Mouse (Mus musculus) right cerebral cortex, postnatal 36 days (tissue): ENCODE results near the gene Car14.
A peak's percentile ranks its signal among the peaks of the same experiment; 100 is the strongest.
"Not testable (repeated sequence)": the region's sequence is repeated elsewhere in the genome, so short reads cannot be mapped to it uniquely, and the experiment has no call there.

Experiments used
- DNase-seq, 2 experiments: peaks; one replicate each; pipeline ENCODE4 v3.0.0; 2022; ENCODE audit warnings: low spot score in 2 of 2, mixed read lengths in 1 of 2

Gene Car14

DNA sequence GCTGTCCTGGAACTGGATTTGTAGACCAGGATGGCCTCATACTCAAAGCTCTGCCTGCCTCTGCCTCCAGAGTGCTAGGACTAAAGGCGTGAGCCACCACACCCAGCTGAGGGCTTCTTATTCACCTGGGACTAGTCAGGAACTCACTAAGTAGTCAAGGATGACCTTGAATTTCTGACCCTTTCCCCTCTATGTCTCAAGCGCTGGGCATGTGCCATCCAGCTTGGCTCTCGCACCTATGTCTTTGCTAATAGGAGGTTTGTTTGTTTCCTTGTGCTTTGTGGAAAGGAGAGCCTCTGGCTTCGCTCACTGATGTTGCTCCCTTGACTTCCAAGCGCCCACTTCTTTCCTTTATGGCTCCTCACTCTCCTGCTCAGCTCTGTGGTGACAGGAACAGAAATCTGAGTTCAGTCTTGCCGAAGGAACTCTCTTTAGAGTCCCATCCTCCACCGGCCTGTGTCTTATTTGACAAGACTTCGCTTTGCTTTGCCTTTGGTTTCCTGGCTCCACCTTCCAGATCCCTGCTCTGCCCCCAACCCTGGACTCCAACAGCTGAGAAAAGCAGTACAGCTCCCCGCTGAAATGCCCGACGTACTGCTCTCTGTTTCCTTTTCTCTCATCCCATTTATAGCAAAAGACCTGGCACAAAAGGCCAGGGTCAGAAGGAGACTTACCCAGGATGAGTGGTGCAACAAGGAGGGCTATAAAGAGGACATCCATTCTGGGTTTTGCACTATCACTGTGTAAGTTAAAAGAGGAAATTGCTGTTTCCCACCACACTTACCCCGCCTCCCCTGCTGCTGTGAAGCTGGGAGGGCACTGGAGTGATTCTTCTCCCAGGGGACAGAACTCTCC lies 13.1 kb downstream of the Car14 start, which contains the start of gene BC028528:
TSS of gene BC028528 (minus strand) at position 795 of the 855 bp plus-strand sequence.
- no peak for DNase-seq

DNA sequence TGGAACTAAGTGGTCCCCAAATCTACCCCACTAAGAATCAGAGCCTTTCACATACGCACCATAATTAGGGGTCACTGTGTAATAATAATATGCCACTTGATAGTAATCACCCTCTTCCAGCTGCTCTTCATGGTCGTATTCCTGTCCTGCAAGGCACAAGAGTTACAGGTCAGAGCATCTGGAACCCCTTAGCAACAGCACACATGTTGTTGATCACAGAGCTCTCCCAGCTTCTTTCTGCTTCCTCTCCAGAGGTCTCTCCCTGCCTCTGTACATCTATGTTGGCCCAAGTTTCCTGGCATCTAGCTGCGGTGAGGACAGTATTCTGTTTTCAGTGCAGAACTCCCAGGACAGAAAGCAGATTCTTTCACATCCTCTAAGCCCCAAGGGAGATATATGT lies 14.8 kb downstream of the Car14 start:
- no peak for DNase-seq

- no peak for DNase-seq
Measured at GRCm38 (mm10) chr3:95887596-95887995, 16.9 kb downstream of the Car14 start.

- no peak for DNase-seq
Measured at GRCm38 (mm10) chr3:95884400-95884799, 20.1 kb downstream of the Car14 start.

- DNase-seq, result peak; percentile 68
Measured at GRCm38 (mm10) chr3:95882816-95883425, 21.6 kb downstream of the Car14 start.

DNA sequence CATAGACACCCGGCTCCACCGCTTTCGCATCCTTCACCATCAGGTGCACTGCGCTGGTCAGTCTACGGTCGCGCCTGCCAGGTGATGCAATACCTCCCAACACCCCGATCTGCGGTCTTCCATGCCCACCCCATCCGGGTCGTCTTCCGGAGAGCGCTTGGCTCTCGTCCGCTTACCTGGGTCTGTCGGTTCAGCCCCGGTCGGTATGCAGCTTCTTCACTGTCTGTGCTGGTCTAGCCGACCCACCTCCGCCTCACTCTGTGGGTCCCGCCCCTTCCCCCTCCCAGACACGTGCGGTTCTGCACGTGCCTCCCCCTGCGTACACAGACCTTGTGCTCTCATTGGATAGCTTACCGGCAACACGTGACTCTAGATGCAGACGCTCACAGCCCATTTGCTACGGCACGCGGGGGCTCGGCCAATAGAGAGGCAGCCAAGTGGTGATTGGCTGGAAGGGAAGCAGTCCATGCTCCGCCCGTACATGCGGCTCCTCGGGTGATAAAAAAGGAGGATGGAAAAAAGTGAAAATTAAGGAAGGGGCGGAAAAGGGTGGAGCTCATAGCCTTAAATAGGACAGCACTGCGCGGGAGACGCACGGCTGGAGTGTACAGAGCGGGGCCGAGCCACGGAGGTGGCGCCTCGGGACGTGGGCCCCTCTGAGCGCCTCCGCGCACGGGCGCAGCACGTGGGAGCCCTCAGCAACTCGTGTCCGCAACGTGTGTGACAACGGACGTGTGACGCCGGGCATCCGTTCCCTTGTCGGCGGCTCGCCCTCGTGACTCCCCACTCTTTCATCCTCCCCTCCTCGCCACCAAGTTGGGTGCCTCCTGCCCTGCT lies 22.3 kb downstream of the Car14 start, which contains the start of gene Ciart:
TSS of gene Ciart (minus strand) at position 273 of the 837 bp plus-strand sequence.
- DNase-seq, result peak; percentile 97 to 99

- DNase-seq, result no peak
Measured at GRCm38 (mm10) chr3:95879063-95879462, 25.4 kb downstream of the Car14 start.

- DNase-seq, result no peak
Measured at GRCm38 (mm10) chr3:95872048-95872447, 32.4 kb downstream of the Car14 start.

- peak; percentile 79 to 88 for DNase-seq
Measured at GRCm38 (mm10) chr3:95871392-95871867, 33.1 kb downstream of the Car14 start, which contains the start of gene Mrps21. Gene Mrps21, minus strand, starts transcription at chr3:95871519.

- DNase-seq, result no peak
Measured at GRCm38 (mm10) chr3:95870976-95871375, 33.5 kb downstream of the Car14 start.

- DNase-seq, result no peak
Measured at GRCm38 (mm10) chr3:95867408-95867807, 37.1 kb downstream of the Car14 start.

DNA sequence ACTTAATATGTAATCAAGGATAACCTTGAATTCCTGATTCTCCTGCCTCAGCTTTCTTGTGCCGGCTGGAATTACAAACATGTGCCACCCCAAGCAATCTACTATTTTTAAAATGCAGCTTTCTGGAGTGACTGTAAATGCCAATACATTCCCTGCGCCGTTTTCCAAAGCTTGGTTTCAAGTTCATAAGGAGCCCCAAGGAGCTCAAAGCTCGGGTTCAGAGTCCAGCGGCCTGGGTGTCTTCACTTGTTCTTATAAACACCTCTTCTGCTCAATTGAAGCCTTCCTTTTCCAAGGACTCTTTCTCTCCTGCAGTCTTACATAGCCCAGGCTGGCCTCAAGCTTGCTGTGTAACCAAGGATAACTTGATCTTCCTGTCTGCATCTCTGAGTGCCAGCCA lies 38.4 kb downstream of the Car14 start:
- DNase-seq, result no peak

DNA sequence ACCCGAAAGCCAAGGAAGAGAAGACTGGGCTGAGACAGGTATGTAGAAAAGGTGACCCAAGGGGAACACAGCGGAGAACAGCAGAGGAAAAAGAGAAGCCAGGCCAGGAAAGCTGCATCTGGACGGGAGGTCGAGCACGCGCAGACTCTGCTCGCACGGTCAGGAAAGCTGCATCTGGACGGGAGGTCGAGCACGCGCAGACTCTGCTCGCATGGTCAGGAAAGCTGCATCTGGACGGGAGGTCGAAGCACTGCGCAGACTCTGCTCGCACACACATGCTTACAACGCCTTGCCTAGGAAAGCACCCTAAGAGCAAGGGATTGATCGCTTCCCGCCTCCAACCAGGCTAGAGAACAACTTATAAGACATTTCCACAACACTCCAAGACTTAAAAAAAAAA lies 38.9 kb downstream of the Car14 start:
- no peak for DNase-seq

DNA sequence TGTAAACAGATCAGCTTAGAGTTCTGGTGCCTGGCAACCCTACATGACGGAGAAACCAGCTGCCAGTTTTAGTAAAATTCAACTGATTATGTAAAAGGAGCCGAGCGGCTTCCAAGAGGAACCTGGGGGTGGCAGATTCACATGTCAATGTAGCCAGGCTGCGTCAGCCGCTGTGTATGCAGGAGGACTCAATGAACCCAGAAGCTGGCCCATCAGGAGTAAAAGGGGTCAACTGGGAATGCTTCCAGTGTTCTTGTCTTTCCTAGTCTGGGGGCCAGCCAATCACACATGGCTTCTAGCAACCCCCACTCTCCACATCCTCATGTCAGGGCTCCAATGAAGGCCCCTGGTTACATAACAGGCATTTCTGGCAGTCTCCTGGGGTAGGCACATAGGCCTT lies 39.4 kb downstream of the Car14 start:
- DNase-seq, result peak; percentile 74 to 86

- no peak for DNase-seq
Measured at GRCm38 (mm10) chr3:95863578-95863977, 40.9 kb downstream of the Car14 start.

DNA sequence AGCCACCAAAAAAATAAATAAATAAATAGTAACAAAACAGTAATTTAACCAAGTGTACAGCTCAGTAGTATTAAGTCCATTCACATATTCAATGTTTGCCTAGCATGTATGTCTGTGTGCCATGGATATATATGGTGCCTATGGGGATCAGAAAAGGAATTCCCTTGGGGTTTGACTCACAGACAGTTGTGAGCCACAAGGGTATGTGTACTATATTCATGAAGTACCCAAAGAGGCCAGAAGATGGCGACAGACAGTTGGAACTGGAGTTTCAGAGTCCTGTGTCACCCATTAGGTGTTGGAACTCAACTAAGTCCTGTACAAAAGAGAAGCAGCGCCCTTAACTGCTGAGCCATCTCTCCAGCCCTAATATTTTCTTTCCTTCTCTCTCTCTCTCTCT lies 42.7 kb downstream of the Car14 start:
- DNase-seq, result no peak

- DNase-seq, result no peak
Measured at GRCm38 (mm10) chr3:95861216-95861615, 43.3 kb downstream of the Car14 start.

- DNase-seq, result no peak
Measured at GRCm38 (mm10) chr3:95860323-95860722, 44.2 kb downstream of the Car14 start.

DNA sequence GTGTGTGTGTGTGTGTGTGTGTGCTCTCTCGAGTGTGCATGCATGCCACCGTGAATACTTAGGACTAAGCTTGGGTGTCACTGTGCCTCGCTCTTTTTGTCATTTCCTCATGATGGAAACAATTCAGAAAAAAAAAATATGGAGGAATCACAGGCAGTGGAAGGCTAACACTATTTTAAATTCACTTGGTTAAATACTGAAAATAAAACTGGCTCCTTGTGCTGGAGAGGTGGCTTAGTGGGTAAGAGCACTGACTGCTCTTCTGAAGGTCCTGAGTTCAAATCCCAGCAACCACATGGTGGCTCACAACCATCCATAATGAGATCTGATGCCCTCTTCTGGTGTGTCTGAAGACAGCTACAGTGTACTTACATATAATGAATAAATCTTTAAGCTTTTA lies 46.2 kb downstream of the Car14 start:
- not testable (repeated sequence) for DNase-seq

DNA sequence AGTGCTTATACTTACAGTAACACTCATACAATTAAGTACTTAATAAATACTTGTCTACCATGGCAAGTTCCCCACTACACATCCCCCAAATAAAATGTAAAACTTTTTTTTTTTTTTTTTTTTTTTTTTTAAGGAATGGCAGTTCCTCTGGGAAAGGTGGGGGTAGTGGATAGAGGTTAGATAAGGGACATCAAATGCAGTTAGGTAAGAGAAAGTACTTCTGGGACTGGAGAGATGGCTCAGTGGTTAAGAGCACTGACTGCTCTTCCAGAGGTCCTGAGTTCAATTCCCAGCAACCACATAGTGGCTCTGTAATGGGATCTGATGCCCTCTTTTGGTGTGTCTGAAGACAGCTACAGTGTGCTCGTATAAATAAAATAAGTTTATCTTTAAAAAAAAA lies 47.4 kb downstream of the Car14 start:
- DNase-seq, result not testable (repeated sequence)

DNA sequence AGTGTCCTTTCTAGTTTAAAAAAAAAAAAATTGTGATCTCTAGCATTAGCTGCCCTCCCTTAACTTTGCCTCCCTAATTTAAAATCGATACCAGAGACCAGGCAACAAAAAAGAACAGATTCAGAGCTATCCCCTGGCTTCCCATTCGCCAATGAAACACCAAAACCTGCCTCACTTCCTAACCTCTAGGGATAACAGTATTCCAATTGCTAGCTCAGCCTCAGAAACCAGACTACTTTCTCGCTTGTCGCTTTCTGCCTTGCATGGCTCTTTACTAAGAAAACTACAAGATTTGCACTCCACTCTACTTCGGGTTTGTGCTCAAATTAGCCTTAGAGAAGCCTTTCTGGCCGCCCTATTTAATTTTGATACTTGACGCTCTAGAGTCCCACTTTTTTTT lies 48.4 kb downstream of the Car14 start:
- DNase-seq, result no peak
